8 mouse cellular contexts compared by ENCODE assay signal in genomic region chr8:84269950-84270773, GRCm38 (mm10). TPM values are rescaled to one million over a fixed set of nuclear protein-coding genes. Genes with fewer than 3 reads are reported as not detected.
DNase-seq lines count a peak whose midpoint lies in the region; ATAC-seq lines count a peak whose summit lies in the region.

TSS of gene Ccdc130 (minus strand) at chr8:84270380.

- peak within 1 kb of the TSS; percentile 85 for H3K9ac ChIP-seq in forebrain, embryonic 14.5 days (ENCODE audit: low read length)
- H3K9ac ChIP-seq in neural tube, embryonic 15.5 days (replicated peaks), result peak within 1 kb of the TSS; percentile 83

- DNase-seq in ES-CJ7 (ENCODE audit: low read depth, low spot score), result peak; percentile 100
- DNase-seq in cerebellum, adult 11 months, result peak; percentile 100
- DNase-seq in forebrain, embryonic 14.5 days (ENCODE audit: low spot score), result peak; percentile 100
- DNase-seq in heart, postnatal 14 days, result peak; percentile 99
- peak; percentile 100 for DNase-seq in layer of hippocampus, adult 11-12 months (ENCODE audit: low spot score)
- DNase-seq in lung, adult 18-20 months, result peak; percentile 100
- DNase-seq in testis, postnatal 14 days (ENCODE audit: low spot score), result peak; percentile 100

- H3K36me3 ChIP-seq in forebrain, embryonic 14.5 days (ENCODE audit: control insufficient read depth, insufficient read depth, low read length), result peaks cover 18% of the 10 kb centered on the region
- H3K36me3 ChIP-seq in neural tube, embryonic 15.5 days, result peaks cover 18% of the 10 kb centered on the region

- peak within 1 kb of the TSS; percentile 67 for H3K4me2 ChIP-seq in forebrain, embryonic 14.5 days (ENCODE audit: low read length)
- peak within 1 kb of the TSS; percentile 75 for H3K4me2 ChIP-seq in neural tube, embryonic 15.5 days

- peak; percentile 99 for ATAC-seq in forebrain, embryonic 14.5 days
- ATAC-seq in neural tube, embryonic 15.5 days (ENCODE audit: low FRiP score), result peak; percentile 99

- peak within 1 kb of the TSS; percentile 14; the same call in 1 of the 2 replicates for H3K27ac ChIP-seq in forebrain, embryonic 14.5 days (ENCODE audit: low read depth, low read length)
- peak within 1 kb of the TSS; percentile 84 for H3K27ac ChIP-seq in neural tube, embryonic 15.5 days (replicated peaks)

- H3K4me1 ChIP-seq in forebrain, embryonic 14.5 days (ENCODE audit: control insufficient read depth, insufficient read depth, low read length), result peaks cover 7% of the 10 kb centered on the region
- H3K4me1 ChIP-seq in neural tube, embryonic 15.5 days, result peaks cover 12% of the 10 kb centered on the region

- H3K9me3 ChIP-seq in forebrain, embryonic 14.5 days (replicated peaks; ENCODE audit: control insufficient read depth, low read length), result no peaks in the 10 kb centered on the region
- H3K9me3 ChIP-seq in neural tube, embryonic 15.5 days (replicated peaks), result no peaks in the 10 kb centered on the region

- WGBS in forebrain, embryonic 14.5 days, result under 1% methylated on average over 44 of the region's 44 CpGs
- under 1% methylated on average over 44 of the region's 44 CpGs for WGBS in neural tube, embryonic 15.5 days

- H3K4me3 ChIP-seq in forebrain, embryonic 14.5 days (ENCODE audit: low read depth, low read length), result peak within 1 kb of the TSS; percentile 75
- peak within 1 kb of the TSS; percentile 68 for H3K4me3 ChIP-seq in neural tube, embryonic 15.5 days (replicated peaks)

- H3K27me3 ChIP-seq in forebrain, embryonic 14.5 days (replicated peaks; ENCODE audit: control insufficient read depth, insufficient read depth, low read length), result no peaks in the 10 kb centered on the region
- H3K27me3 ChIP-seq in neural tube, embryonic 15.5 days (replicated peaks), result no peaks in the 10 kb centered on the region

- intact Hi-C loops in heart, postnatal 14 days (cut with DNase I), result loop anchor here (10.0 kb wide), 1 partner anchor 555 kb away; the partner anchor contains the start of gene Dand5

RNA-seq across cellular contexts. Expression of gene Ccdc130, which starts in this region (rescaled TPM):
- polyA plus RNA-seq in forebrain, embryonic 14.5 days (2014; fragmentation: Nextera tagmentation; extraction: Ambion mirVana), result 27.6 and 28.9 TPM in 2 replicates
- total RNA-seq in heart, postnatal 14 days (2021), result 10 to 100 TPM in 1 of 2 experiments, 1 to 10 TPM in 1; 8.1 to 10.9 TPM
- 22.1 and 23.0 TPM in 2 replicates for polyA plus RNA-seq in neural tube, embryonic 15.5 days (2015; fragmentation: Nextera tagmentation; extraction: Ambion mirVana)

Comparison
In these comparisons a context has a peak if more than half of its experiments do, and no peak if none do; other contexts are left out.
1. Peak in every context shown above with its lines: DNase-seq, ATAC-seq, H3K4me3 ChIP-seq and H3K27ac ChIP-seq.